Mouse (Mus musculus) layer of hippocampus, postnatal 25 days (tissue): ENCODE data around the gene Nmt2. TPM values are rescaled to one million over a fixed set of nuclear protein-coding genes. Genes with fewer than 3 reads are reported as not detected.

Experiments used
- DNase-seq, 2 experiments: peaks; one replicate each; pipeline ENCODE4 v3.0.0; 2022; ENCODE audit warnings: mixed read lengths in 2 of 2, low spot score in 1 of 2; ENCODE audit errors: extremely low spot score in 1 of 2
- total RNA-seq, 2 experiments: library from RNA; stranded (reverse); gene quantifications; 2 replicates each; pipeline ENCODE4 v1.2.3; 2021

Gene Nmt2
- total RNA-seq, 2 experiments from 2014 or later: 80.1 to 87.2 TPM

GRCm38 (mm10) chr2:3324381-3325130, 40.5 kb downstream of the Nmt2 start:
- no peak for DNase-seq

- no peak for DNase-seq
Observed at GRCm38 (mm10) chr2:3326547-3326946, 42.5 kb downstream of the Nmt2 start.

GRCm38 (mm10) chr2:3327351-3327750, 43.3 kb downstream of the Nmt2 start:
- peak in 1 of 2 experiments; percentile 46 for DNase-seq

- DNase-seq: no peak
Observed at GRCm38 (mm10) chr2:3331071-3331703, 47.2 kb downstream of the Nmt2 start.

- DNase-seq: no peak
Observed at GRCm38 (mm10) chr2:3332056-3332455, 48.0 kb downstream of the Nmt2 start.

- peak; percentile 94 to 95 for DNase-seq
Observed at GRCm38 (mm10) chr2:3332484-3333242, 48.7 kb downstream of the Nmt2 start, which contains the start of gene Rpp38. Rpp38 (minus strand) TSS chr2:3332643.

- no peak for DNase-seq
Observed at GRCm38 (mm10) chr2:3333761-3334160, 49.7 kb downstream of the Nmt2 start.

- DNase-seq: peak; percentile 31 to 54
Observed at GRCm38 (mm10) chr2:3335611-3336301, 51.7 kb downstream of the Nmt2 start, which contains the start of gene Acbd7. Acbd7 (plus strand) TSS chr2:3336168.

- DNase-seq: no peak
Observed at GRCm38 (mm10) chr2:3348422-3348821, 64.4 kb downstream of the Nmt2 start.

GRCm38 (mm10) chr2:3348919-3349318, 64.9 kb downstream of the Nmt2 start:
- DNase-seq: no peak

- no peak for DNase-seq
Observed at GRCm38 (mm10) chr2:3353160-3353559, 69.1 kb downstream of the Nmt2 start.

- no peak for DNase-seq
Observed at GRCm38 (mm10) chr2:3355793-3356192, 71.8 kb downstream of the Nmt2 start.

- DNase-seq: no peak
Observed at GRCm38 (mm10) chr2:3356311-3356710, 72.3 kb downstream of the Nmt2 start.

- no peak for DNase-seq
Observed at GRCm38 (mm10) chr2:3357887-3358286, 73.9 kb downstream of the Nmt2 start.

- no peak for DNase-seq
Observed at GRCm38 (mm10) chr2:3361067-3361466, 77.1 kb downstream of the Nmt2 start.

GRCm38 (mm10) chr2:3365127-3365526, 81.1 kb downstream of the Nmt2 start:
- DNase-seq: no peak
